Mouse (Mus musculus) thymus, postnatal 25 days (tissue): ENCODE measurements around the gene Nufip1.

Source experiments
- DNase-seq: peaks from one replicate; pipeline ENCODE4 v3.0.0; 2022

The Nufip1 gene

GRCm38 (mm10) chr14:76110396-76111221 is at the start of gene Nufip1, which contains the start of gene Gpalpp1:
Nufip1 (plus strand) TSS chr14:76110891.
Gpalpp1 (minus strand) TSS chr14:76110760.
- peak; percentile 82 for DNase-seq

- no peak for DNase-seq
Observed at GRCm38 (mm10) chr14:76067237-76067636, 43.5 kb upstream of the Nufip1 start.

- DNase-seq: no peak
Observed at GRCm38 (mm10) chr14:76068296-76068695, 42.4 kb upstream of the Nufip1 start.

DNA sequence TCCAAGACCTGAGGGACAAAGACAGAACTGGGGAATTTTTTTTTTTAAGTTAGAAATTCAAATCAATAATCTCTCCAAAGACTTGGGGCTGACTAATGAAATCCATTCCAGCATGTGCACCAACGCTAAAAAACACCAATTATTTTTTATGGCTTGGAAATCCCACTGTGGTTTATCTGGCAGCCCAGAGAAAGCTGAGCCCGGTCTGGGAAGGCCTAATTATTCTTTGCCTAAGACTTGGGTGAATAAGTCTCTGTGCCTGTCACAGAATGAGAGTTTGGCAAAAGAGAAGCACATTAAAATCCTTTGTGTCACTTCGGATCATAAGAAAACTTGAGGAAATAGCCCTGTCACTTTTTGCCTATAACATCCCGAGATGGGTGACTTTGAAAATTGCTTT is 41.4 kb upstream of the Nufip1 start:
- no peak for DNase-seq

DNA sequence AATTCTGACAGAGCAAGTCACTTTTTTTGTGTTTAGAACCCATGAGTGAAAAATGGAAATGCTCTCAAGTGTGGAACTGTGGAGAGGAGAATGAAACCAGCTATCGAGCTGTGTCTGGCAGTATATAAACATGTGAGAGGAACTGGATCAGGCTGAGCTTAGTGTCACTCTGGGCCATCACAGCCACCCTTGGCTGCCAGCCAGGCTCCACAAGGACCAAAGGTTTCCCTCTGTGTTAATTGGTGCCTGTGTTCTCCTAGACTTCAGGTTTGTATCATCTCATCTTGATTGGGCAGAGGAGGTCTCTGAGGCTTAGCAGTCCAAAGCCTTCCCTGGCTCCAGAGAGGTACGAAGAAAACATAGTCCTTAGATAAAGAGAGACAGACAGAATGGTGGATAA is 38.1 kb upstream of the Nufip1 start:
- DNase-seq: no peak

DNA sequence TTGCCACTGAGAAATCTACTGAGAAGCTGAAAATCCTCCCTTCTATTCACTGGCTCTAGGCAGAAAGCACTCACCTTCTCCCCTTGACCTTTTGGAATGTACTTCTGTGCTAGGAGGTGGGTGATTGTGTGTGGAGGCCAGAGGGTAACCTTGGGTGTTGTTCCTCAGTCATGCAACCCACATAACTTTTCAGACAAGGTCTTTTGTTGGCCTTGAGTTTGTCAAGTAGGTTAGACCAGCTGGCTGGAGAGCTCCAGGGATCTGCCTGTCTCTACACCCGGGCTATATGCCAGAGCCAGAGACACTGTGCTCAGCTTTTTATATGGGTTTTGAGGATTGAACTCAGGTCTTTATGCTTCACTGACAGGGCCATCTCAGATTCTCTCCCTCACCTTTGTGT is 36.5 kb upstream of the Nufip1 start:
- DNase-seq: no peak

DNA sequence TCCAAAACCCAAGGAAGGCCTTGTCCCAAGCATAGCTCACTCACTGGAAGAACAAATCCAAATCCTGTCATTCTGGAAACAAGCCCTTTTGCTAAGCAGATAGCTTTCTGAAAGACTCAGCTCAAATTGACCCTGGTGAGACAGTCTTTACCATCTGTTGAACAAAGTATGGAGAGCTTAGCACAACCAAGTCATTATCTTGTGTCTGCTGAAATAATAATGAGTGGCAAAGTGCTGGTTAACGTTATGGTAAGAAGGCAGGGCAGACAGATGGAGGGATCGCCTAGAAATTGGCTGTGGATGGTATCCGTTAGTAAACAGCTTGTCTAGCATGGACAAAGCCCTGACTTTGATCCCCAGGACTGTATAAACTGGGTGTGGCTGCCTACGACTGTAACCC is 35.0 kb upstream of the Nufip1 start:
- no peak for DNase-seq

DNA sequence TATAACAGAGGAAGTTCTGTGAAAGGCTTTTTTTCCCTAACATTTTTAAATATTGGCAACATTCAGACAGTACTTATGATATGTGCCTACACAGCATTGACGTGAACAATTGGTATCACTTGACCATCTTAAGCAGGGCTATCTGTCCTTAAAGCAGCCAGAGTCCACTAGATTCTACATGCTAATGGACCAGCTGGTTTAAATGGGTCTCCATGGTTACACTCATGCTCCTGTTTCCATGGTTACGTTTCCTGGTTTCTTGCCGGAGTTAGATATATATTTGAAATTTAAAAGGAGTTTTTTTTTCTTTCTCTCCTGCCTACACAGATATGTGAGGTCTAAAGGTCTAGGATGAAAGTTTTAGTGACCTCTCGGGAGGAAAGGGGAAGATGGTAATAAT is 34.1 kb upstream of the Nufip1 start:
- no peak for DNase-seq

GRCm38 (mm10) chr14:76077088-76077491 is 33.6 kb upstream of the Nufip1 start:
- peak; percentile 14 for DNase-seq

- DNase-seq: no peak
Observed at GRCm38 (mm10) chr14:76081451-76081850, 29.2 kb upstream of the Nufip1 start.

DNA sequence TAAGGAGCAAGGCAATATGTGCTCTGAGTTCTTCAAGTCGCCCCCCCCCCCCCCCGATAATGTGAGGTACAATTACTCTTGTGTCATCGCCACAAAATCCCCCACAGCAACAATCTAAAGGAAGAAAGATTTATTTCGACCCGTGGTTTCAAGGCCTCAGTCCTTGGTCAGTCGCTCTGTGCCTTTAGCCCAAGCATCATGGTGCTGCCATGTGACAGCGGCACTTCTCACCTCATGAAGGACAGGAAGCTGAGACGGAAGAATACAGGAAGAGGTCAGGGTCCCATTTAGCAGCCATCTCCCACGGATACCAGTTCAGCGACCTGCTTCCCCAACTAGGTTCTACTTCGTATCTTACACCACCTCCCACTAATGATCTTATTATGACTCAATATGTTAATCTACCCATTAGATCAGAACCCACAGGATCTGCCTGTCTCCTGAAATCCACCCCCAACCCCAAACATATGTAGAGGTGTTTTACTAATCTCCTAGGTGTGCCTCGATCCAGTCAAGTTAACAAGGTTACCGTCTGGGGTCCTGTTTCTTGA is 28.5 kb upstream of the Nufip1 start:
- DNase-seq: no peak

DNA sequence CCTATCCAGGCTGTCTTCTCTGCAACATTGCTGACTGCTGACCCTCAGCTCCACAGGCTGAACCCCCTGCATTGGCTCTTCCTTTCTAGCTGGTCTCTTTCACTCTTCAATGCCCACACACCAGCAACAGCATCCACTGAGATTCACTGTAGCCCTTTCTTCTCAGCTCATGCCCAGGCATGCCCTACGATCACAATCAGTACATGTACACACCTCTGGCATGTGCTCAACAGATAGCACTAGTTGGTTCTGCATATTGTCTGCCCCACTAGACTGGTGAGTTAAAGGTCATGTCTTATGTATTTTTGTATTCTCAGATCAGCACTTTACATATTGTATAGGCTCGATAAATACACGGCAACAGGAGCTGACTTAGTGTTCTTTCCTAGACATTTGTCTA is 26.5 kb upstream of the Nufip1 start:
- DNase-seq: no peak

- DNase-seq: no peak
Observed at GRCm38 (mm10) chr14:76097244-76097643, 13.4 kb upstream of the Nufip1 start.

- DNase-seq: no peak
Observed at GRCm38 (mm10) chr14:76097815-76098214, 12.9 kb upstream of the Nufip1 start.

DNA sequence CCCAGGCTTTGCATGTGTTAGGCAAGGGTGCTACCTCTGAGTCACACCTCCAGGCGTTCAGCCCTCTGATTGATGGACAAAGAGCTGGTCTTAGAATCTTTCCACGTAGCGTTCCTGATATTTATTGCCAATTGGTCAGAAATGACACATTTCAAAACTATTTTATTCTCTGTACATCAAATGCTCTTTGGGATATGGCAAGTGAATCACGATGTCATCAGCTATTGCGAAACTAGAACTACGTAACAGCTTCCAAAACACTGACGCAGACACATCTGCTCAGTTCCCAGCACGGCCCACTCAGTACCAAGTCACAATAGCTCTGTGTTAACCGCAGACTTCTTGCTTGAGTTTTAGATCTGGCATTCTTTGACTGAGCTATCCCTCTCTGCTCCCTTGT is 11.1 kb upstream of the Nufip1 start:
- no peak for DNase-seq

DNA sequence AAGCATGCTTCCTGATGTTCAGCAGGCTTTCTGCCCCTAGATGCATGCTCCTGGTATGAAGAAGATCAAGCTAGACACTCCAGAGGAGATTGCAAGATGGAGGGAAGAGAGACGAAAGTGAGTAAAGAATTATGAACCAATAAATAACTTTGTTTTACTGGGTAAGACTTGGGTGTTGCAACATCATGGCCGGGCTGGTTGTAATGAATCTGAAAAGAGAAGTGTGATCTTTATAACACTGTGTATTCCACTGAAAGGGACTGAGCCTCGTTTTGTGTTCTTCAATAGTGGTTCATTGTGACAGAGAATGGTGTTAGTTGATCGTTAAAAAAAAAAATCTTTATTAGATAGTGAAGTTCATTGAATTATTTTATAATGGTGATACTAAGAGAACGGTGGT is 5.1 kb downstream of the Nufip1 start:
- no peak for DNase-seq

GRCm38 (mm10) chr14:76118963-76119362 is 8.3 kb downstream of the Nufip1 start:
- no peak for DNase-seq

- no peak for DNase-seq
Observed at GRCm38 (mm10) chr14:76120472-76120871, 9.8 kb downstream of the Nufip1 start.

GRCm38 (mm10) chr14:76121901-76122662 is 11.4 kb downstream of the Nufip1 start:
- DNase-seq: peak; percentile 27

DNA sequence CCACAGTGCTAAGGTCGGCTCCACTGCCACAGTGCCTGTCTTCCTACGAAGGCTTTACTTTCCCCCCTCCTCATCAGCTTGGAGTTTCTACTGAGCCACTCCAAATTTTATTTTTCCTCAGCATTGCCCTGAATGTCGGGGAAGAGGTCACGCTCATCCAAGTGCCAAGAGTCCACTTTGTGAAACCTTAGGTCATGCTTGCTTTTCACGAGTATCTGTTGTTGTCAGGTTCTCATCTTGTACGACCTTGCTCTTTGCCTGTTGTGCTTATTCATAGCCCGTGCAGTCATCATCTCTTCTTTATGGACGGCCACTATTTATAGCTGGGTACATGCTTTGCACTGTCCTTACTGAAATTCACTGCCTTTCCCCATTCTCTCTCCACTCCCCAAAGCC is 12.0 kb downstream of the Nufip1 start:
- no peak for DNase-seq

DNA sequence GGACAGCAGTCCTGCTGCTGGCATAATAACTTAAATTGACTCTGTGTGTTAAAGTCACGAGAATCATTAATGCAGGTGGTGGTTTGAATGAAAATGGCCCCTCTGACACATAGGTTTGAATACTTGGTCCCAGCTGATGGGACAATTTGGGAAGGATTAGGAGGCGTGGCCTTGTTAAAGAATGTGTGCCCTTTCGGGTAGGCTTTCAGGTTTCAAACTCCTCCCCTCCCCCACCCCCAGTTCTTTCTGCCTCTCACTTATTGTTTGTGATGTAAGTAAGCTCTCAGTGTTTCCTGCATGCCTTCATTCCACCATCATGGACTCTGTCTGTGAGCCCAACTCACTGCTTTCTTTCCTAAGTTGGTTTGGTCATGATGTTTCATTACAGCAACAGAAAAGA is 16.6 kb downstream of the Nufip1 start:
- DNase-seq: no peak

DNA sequence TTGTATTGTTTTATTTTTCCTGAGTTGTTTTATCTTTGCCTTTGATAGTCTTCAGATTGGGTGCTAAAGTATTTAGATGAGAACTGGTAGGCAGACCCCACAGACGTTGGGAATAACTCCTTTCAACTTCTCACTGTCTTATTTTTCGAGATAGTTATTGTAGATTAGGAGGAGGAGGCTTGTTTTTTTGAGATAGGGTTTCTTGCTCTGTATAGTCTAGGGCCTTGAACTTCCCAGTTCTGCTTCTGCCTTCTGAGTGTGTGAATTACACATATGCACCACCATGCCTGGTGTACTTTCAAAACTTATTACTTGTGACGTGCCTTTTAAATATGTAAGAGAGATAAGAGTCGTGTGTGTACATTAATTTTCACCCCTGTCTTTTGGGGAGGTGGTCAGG is 17.5 kb downstream of the Nufip1 start:
- DNase-seq: no peak

GRCm38 (mm10) chr14:76134975-76135374 is 24.3 kb downstream of the Nufip1 start:
- DNase-seq: no peak

DNA sequence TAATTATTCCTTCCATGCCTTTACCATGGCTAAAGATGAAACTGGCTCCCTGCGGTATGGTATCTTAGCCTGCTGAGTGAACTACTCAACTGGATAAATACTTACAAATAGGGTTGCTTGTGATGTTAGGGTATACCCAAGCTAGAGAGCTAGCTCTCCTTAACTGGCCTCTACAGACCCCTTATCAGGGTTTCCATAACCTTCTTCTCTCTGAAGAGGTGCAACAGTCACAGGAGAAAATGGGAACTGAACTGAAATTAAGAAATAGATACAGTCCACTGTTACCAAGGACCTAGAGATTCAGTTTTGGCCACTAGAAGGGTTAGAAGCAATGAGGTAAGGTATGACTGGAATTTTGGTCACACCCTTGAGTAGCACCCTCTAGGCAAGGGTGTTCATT is 34.6 kb downstream of the Nufip1 start:
- DNase-seq: no peak
